Mouse (Mus musculus) B cell, adult 62 days (primary cell): ENCODE results near the gene Ccdc115. TPM values are rescaled to one million over a fixed set of nuclear protein-coding genes. Genes with fewer than 3 reads are reported as not detected.

Experiments
- total RNA-seq: library from RNA; stranded (reverse); gene quantifications from 4 replicates; pipeline ENCODE4 v1.2.4, GENCODE M21; 2023

The Ccdc115 gene
- 17.4 to 22.5 TPM (median 20.3 TPM) in 4 replicates for total RNA-seq

DNA sequence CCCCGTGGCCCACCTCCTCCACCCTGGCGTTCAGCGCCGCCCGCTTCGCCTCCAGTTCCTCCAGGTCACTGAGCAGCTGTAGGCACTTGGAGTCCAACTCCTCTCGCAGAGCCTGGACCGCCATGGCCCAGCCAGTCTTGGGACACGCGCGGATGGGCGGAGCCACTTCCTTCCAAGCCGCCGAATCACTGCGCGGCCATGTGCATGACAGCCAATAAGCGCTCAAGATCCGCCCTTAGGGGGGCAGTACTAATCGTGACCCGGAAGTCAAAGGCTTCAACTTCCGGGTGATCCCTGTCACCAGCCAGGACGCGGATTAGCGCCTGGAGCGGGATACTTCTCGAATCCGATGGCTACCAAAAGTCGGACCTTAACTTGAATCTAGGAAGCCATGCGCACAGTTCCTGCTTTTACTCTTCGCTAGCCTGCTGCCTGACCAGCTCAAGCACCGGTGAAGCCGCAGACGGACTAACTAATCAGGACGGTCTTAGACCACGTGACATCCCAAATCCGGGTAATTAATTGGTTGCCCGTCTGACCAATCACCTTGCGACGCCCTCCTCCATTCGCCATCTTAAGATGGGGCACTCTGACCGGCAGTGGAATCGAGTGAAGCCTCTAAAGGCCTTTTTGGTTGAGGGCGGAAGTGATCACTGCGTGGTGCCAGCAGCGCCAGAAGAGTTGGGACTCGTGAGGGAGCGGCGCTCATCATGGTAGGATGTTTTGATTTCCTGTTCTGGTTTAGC is at the start of gene Ccdc115, which contains the start of gene Imp4:
Ccdc115 (minus strand) TSS at position 458 of the 746 bp plus-strand sequence.
Imp4 (plus strand) TSS at position 637 of the 746 bp plus-strand sequence.

DNA sequence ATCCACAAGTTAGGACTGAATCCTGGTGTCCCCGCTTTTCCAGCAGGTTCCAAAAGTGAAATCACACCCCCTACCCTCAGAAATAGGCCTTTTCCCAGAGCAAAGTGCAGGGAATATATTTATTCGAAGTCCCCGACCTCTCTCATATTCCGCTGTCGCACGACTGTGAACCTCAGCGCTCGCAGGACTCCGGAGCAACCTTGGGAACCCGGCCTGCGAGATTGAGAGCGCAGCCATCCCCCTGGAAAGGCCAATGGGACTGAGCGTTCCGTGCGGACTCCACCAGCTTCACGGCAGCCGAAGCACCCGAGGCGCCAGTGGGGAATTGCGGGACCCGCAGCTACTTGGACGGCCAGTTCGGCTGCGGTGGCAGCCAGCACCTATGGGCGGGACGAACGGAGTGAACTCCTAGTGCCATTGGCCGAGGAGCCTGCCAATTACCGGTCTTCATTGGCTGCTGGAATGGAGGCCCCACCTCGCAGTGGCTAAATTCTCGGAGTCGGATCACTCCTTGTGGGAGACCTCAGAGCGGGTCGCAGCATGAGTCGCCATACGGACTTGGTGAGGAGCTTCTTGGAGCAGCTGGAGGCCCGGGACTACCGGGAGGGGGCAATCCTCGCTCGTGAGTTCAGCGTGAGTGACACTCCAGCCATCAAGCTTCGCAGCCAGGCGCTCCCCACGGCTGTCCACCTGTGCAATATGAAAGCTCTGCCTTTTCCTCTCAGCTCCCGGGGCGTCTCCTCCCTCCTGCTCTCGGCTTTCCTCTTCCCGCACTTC is 20.0 kb upstream of the Ccdc115 start, which contains the start of gene Ptpn18:
Ptpn18 (plus strand) TSS at position 479 of the 777 bp plus-strand sequence.

Other genes with a start within 250 kb of the Ccdc115 start
- 76.1 to 83.4 TPM (median 82.9 TPM) in 4 replicates for gene Imp4, start 179 bp upstream of the Ccdc115 start, total RNA-seq
- gene Ptpn18, start 20.1 kb upstream of the Ccdc115 start, total RNA-seq: 102 to 116 TPM (median 108 TPM) in 4 replicates
- gene Prss39, start 58.7 kb upstream of the Ccdc115 start, total RNA-seq: not detected in 4 replicates
- not detected in 4 replicates for gene Cfc1, start 96.0 kb upstream of the Ccdc115 start, total RNA-seq
- not detected in 4 replicates for gene Prss40, start 121.3 kb upstream of the Ccdc115 start, total RNA-seq
- not detected in 4 replicates for gene Amer3, start 140.0 kb upstream of the Ccdc115 start, total RNA-seq